Mouse (Mus musculus) thymus, adult 2 months (tissue): ENCODE data around the gene Spryd4.
"Not testable (repeated sequence)": the region's sequence is repeated elsewhere in the genome, so short reads cannot be mapped to it uniquely, and the experiment has no call there.

Source experiments
- CTCF ChIP-seq: fragments of 200-500 bp; IDR thresholded peaks from 2 replicates; pipeline ENCODE4 v1.5.1; 2012; ENCODE audit warnings: mild to moderate bottlenecking, control low read depth, low read length, moderate library complexity, borderline replicate concordance; ENCODE audit not compliant: control insufficient read depth, poor library complexity, insufficient read depth; ENCODE audit errors: extremely low read depth
- POLR2A ChIP-seq: fragments of 200-500 bp; IDR thresholded peaks from 2 replicates; pipeline ENCODE4 v1.6.1; 2012; ENCODE audit warnings: mild to moderate bottlenecking, low read length, control low read depth, moderate library complexity; ENCODE audit not compliant: control insufficient read depth, poor library complexity, insufficient read depth; ENCODE audit errors: extremely low read depth

DNA sequence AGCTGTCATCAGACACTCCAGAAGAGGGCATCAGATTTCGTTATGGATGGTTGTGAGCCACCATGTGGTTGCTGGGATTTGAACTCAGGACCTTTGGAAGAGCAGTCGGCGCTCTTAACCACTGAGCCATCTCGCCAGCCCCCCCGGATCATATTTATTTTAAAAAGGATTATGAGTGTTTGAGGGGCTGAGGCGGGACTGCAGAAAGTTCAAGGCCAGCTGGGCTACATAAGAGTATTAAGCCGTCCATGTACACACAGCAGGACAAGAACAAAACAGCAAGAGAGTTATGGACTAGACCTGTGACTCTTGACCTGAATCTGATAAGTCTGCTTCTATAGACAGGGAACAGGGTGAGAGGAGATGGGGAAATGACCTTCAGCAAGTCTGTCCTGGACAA is 48.8 kb upstream of the Spryd4 start:
- TF ChIP-seq CTCF, POLR2A: not testable (repeated sequence)
